Mouse (Mus musculus): ENCODE results near the gene Adgrb2.

DNA sequence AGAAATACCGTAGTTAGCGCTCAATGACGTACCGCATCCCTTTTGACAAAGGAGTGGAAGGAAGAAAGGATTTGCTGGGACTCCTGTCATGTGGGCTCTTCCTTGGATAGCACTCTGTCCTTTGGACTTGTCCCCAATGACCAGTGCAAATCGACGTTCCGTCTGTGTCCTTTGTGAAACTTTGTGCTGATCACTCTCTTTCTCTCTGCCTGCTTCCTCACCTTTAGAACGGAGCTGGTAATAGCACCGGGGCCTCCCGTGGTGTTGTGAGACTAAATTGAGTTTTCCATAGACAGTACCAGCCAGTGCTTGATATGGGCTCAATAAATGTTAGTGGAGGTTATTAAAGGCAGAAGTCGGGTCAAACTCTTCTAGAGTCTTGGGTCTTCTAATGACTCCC, 56.4 kb downstream of the Adgrb2 start:
- no peak for TF ChIP-seq CTCF (IDR thresholded peaks at IDR 0.05; ENCODE audit: extremely low read depth, insufficient read depth, low read length)
- TF ChIP-seq POLR2A (IDR thresholded peaks at IDR 0.05; ENCODE audit: extremely low read depth, insufficient read depth, low read length) = no peak

Data from cortical plate, adult 2 months (tissue).